Mouse (Mus musculus) thymus, adult 2 months (tissue): ENCODE measurements around the gene Zfp831.

Source experiments
- CTCF ChIP-seq: fragments of 200-500 bp; IDR thresholded peaks from 2 replicates; pipeline ENCODE4 v1.5.1; 2012; ENCODE audit warnings: mild to moderate bottlenecking, control low read depth, low read length, moderate library complexity, borderline replicate concordance; ENCODE audit not compliant: control insufficient read depth, poor library complexity, insufficient read depth; ENCODE audit errors: extremely low read depth
- POLR2A ChIP-seq: fragments of 200-500 bp; IDR thresholded peaks from 2 replicates; pipeline ENCODE4 v1.6.1; 2012; ENCODE audit warnings: mild to moderate bottlenecking, low read length, control low read depth, moderate library complexity; ENCODE audit not compliant: control insufficient read depth, poor library complexity, insufficient read depth; ENCODE audit errors: extremely low read depth

- TF ChIP-seq CTCF (no peak), POLR2A (no peak)
Measured at GRCm38 (mm10) chr2:174612386-174613063, 30.8 kb upstream of the Zfp831 start.
